Mouse (Mus musculus) left cerebral cortex, postnatal 36 days (tissue): ENCODE measurements at regions not wholly inside any gene's neighbourhood (a gene's known extent, or its start where the extent isn't known, plus 50 kb on each side); places are given as distances from the start of the nearest gene placed in this dataset.
"Not testable (repeated sequence)": the region's sequence is repeated elsewhere in the genome, so short reads cannot be mapped to it uniquely, and the experiment has no call there.

ENCODE experiments used
- DNase-seq, 2 experiments: peaks; one replicate each; pipeline ENCODE4 v3.0.0; 2021 to 2022; ENCODE audit warnings: low spot score in 2 of 2, mixed read lengths in 1 of 2
- intact Hi-C: fragments of 180-260 bp; cut with DNase I; formaldehyde crosslinking; loops from one replicate; pipeline ENCODE4 v1.15.1; 2025

GRCm38 (mm10) chr14:53757782-53758181 lies 496.1 kb downstream of the Dad1 start:
- intact Hi-C loops, DNase-seq: not testable (repeated sequence)

- DNase-seq, intact Hi-C loops: not testable (repeated sequence)
Observed at GRCm38 (mm10) chr14:53757095-53757494, 496.8 kb downstream of the Dad1 start.

- no peak for DNase-seq
- intact Hi-C loops, result no loop called here
Observed at GRCm38 (mm10) chr14:53750703-53751441, 503.0 kb downstream of the Dad1 start.

GRCm38 (mm10) chr14:53743552-53743951 lies 510.4 kb downstream of the Dad1 start:
- intact Hi-C loops, result not testable (repeated sequence)

DNA sequence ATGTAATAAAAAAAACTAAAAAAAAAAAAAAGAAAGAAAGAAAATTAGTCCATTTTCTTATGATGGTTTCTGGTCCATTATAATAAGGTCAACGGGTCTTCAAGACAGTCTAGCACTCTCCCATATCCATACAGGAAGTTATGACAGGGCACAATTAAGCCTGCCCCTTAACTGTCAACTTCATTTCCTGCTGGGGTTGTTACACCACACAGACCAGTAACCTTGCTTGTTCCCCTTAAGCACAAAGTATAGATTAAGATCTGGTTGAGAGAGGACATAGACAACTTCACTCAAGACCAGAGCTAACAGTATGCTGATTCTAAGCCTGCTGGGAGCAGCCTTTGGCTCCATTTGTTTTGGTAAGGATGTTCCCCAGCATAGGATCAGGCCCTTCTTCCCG lies 511.0 kb downstream of the Dad1 start:
- intact Hi-C loops, result not testable (repeated sequence)

More at GRCm38 (mm10) chr14:53743552-53743951, 510.4 kb downstream of the Dad1 start:
- not testable (repeated sequence) for DNase-seq

DNA sequence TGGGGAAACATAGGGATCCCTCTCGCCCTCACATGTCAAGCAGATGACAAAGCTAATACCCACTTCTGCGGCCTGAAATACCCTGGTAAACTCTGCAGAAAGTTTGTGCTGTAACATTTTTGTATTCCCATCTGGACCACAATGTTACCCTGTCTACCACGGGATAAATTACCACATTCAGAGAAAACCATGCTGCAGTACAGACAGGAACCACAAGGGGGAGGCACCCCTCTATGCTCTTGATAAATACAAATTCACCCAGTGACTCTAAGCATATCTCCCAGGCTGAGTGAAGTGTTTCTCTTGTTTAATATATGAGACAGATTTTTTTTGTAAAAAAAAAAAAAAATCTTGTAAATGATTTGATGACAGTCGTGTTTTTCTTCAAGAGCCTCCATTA lies 512.7 kb downstream of the Dad1 start:
- DNase-seq, intact Hi-C loops: not testable (repeated sequence)

More for the DNA sequence above, 511.0 kb downstream of the Dad1 start:
- not testable (repeated sequence) for DNase-seq

GRCm38 (mm10) chr14:53737962-53738361 lies 515.9 kb downstream of the Dad1 start:
- intact Hi-C loops, result not testable (repeated sequence)

DNA sequence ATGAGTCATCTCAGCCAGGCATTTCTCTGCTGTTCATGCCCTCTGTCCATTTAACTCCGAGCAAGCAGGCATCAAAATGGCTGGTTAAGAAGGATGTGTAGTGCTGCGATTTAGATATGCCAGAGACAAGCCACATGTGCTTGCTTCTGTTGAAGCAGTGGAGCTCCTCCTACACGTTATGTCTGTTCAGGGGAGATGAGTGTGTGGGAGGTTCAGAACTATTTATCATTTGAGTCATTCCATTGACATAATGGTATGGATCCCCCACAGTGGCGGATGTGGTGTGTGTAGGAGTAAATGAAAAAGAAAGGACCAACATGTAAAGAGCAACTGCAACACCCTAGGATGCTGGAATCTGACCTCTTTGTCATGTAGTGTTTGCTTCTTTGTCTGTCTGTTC lies 517.6 kb downstream of the Dad1 start:
- intact Hi-C loops, DNase-seq: not testable (repeated sequence)

More at GRCm38 (mm10) chr14:53737962-53738361, 515.9 kb downstream of the Dad1 start:
- DNase-seq, result not testable (repeated sequence)

DNA sequence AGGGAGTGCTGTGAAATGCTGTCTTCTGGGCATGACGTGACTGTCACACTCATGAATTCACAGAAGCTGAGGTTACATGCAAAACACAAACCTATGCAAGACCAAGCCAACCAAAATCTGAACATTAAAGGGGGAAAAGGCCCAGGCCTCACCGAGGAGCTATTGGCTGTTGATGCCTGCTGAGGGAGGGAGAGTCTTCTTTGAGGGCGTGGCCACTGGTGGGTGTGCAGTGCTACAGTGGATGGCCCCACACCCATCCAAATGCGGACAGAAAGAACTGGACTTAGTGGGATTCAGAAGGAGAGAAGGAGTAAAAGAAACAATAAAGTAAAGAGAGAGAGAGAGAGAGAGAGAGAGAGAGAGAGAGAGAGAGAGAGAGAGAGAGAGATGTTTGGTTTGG lies 522.3 kb downstream of the Dad1 start:
- DNase-seq, intact Hi-C loops: not testable (repeated sequence)

GRCm38 (mm10) chr14:53729877-53730276 lies 524.0 kb downstream of the Dad1 start:
- intact Hi-C loops, DNase-seq: not testable (repeated sequence)

- DNase-seq, intact Hi-C loops: not testable (repeated sequence)
Observed at GRCm38 (mm10) chr14:53729149-53729548, 524.8 kb downstream of the Dad1 start.

GRCm38 (mm10) chr14:53726914-53727313 lies 527.0 kb downstream of the Dad1 start:
- intact Hi-C loops, DNase-seq: not testable (repeated sequence)

DNA sequence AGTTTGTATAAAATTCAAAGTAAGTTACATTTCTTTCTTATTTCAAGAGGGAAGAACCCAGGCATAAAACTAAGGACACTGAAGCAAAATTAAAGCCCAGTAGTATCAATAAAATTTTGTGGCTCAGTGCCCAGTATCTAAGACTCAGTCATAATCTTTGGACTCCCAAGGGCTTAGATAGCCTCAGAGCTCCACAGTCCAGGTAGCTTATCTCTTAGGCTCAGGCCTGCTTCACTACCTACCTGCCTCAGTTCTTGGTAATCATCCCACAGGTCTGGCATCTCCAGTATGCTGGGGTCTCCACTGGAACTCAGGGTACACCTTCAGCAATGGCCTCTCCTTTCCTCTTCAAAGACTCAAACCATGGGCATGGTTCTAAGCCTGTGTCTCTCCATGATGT lies 530.3 kb downstream of the Dad1 start:
- DNase-seq, intact Hi-C loops: not testable (repeated sequence)

DNA sequence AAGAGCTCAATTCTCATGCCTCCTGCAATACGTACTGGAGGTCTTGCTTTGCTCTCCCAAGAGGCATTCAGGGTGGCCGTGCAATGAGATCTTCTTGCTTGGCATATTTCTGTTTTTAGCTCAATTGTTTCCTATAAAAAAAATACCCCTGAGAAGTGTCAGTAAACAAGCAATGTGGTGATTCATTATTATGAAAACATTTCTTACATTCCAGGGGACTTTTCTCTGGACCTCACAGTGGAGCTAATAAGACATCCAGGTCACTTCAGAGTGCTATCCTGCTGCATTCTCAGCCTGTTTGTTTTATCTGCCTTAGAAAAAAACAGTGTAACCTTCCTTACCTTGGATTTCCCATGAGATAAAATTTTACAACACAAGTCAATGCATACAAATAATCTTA lies 532.0 kb downstream of the Dad1 start:
- DNase-seq, intact Hi-C loops: not testable (repeated sequence)

DNA sequence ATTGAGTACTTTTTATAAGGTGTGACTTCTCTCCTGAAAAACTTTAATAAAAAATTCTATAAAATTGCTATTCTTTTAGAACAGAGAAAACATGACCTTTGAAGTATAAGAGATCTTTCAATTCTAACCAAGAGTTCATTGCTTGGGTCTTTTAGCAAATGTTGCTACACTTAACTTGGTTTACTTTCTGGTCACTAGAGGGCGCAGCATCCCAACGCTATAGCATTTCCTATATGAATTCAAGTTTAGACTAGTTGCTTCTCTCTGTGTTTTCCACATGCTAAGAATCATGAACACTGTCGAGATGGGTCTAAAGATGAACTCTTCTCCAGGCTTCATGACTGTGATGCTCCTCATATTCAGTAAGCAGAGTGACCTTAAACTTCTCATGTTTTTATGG lies 544.3 kb downstream of the Dad1 start:
- DNase-seq, result not testable (repeated sequence)
- intact Hi-C loops, result loop anchor here (10.0 kb wide), 1 partner anchor 95 kb away; no protein-coding TSS in a partner anchor

DNA sequence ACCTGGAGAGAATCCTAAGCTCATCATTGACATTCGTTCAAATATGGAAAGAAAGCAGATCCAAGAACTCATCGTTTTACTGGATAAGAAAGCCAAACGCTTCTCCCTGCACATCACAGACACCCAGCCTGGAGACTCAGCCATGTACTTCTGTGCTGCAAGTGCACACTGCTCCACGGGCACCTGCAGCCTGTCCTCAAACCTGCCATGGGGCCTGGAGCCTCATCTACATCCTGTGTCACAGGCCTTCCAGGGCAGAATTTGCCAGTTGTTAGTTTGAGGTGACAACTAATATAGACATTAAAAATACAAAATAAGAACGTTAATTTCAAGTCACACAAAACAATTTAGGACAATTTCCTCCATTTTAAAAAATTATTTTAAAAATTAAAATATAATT lies 549.6 kb downstream of the Dad1 start:
- intact Hi-C loops, result loop anchor here (10.0 kb wide), 1 partner anchor 100 kb away; no protein-coding TSS in a partner anchor

DNA sequence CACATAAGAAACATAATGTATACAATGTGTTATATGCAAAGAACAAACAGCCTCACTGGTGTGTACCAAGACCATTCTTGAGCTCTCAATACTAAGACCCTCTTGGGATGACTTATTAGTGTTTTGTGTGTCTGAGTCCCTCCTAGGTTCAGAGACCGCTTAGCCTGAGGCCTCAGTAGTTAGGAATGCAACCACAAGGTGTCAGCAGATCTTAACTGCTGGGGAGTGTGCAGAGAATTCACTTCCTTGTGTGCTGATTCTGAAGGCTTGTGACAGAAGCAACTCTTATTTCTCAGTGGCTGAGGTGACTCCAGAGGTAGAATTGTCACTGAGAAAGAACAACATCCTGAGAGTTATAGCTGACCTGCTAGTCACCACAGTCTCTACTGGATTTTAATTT lies 550.3 kb downstream of the Dad1 start:
- not testable (repeated sequence) for DNase-seq
- intact Hi-C loops, result loop anchor here (10.0 kb wide), 1 partner anchor 101 kb away; no protein-coding TSS in a partner anchor

More for the DNA sequence above, 549.6 kb downstream of the Dad1 start:
- DNase-seq, result not testable (repeated sequence)

DNA sequence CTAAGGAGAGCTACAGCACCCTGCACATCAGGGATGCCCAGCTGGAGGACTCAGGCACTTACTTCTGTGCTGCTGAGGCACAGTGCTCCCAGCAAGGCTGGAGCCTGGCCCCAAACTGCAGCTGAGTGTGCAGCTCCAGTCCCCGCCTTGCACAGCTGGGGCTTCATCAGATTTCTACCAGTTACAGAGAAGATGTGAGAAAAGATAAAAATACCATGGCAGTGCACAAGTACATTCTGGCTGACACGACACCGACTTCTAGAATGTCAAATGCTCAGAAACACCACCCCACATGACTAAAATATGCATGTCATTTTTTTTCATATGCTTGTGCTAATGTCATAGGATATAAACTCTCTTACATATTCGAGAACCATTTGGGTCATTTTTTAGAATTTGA lies 569.8 kb downstream of the Dad1 start:
- DNase-seq, intact Hi-C loops: not testable (repeated sequence)

DNA sequence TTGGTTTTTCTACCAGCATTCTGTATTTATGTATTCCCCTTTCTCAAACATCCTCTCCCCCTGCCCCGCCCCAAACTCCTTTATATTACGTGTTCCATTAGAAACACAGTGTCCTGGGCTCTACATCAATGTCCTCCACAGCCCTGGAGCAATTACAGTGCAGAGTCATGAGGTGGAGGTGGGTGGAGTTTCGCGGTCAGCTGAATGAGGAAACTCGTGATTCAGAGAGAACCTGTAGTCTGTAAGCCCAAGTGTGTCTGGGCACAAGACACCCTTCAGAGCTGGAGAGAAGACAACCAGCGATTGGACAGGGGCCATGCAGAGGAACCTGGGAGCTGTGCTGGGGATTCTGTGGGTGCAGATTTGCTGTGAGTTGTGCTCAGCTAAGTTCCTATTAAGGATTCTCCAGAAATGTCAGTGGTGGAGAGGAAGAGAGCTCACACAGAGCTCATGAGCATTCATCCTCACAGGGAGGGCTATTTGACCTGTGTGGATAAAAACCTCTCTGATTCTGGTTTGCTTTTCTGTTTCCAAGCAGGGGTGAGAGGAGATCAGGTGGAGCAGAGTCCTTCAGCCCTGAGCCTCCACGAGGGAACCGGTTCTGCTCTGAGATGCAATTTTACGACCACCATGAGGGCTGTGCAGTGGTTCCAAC lies 570.4 kb downstream of the Dad1 start:
- DNase-seq, intact Hi-C loops: not testable (repeated sequence)

DNA sequence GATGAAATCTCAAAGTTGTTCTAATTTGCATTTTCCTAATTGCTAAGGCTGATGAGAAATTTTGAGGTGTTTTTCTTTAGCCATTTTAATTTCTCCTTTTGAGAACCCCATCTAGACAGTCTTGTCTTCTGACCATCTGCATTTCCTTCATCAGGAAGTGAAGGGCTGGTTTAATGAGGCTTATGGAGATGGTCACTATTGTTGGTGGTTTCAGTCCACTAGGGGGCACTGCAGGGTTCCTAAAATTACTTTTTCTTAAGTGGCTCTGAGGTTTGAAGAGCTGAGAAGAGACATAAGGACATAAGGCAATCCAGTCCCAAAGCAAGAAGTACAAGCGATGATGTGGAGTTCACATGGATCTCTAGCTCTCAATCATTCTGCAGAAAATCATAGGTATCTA lies 571.2 kb downstream of the Dad1 start:
- intact Hi-C loops, DNase-seq: not testable (repeated sequence)
